Mouse (Mus musculus): ENCODE results near the gene Abhd10. TPM values are rescaled to one million over a fixed set of nuclear protein-coding genes. Genes with fewer than 3 reads are reported as not detected.

Abhd10 gene
- 3.2 and 5.0 TPM in 2 replicates for polyA plus RNA-seq (2012)

DNA sequence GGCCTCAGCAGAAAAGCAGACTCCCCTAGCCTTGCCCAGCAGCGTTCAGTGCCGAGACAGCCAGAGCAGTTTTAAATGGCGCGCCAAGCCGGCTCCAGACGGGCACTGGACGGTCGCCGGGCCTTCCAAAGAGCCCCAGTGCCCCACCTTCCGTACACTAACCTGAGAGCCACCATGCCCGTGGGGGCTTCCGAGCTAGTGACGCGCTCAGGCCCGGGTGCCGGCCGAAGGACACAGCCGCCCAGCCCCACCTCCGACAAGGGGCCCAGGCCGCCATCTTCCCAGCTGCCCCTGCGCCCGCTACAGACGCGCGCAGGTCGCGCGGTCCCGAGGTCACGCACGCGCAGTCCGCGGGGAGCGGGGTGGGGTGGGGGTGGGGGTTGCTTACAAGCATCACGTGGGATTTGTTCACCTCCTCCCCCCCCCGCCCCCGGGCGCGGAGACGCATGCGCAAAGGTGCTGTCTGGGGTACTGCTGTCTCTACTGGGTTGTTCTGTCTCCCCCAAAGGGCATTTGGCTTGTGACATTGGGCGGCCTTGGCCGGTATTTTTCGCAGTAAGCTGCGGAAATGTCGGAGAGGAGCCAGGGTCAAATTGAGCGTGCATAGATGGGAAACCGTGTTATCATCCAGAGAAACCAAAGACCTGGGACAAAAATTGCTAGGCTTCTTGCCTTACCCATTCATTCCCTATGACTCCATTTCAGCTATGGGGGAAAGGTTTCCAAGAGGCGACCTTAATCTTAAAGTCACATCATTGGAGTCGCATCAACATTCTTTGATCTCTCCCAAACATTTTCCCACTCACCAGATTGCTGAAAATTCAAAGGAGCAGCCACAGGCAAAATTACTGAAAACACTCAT lies at the start of gene Abhd10:
TSS of gene Abhd10 (minus strand) at position 341 of the 862 bp plus-strand sequence.
- TF ChIP-seq GATA1 (IDR thresholded peaks at IDR 0.05; ENCODE audit: low read length), result no peak

DNA sequence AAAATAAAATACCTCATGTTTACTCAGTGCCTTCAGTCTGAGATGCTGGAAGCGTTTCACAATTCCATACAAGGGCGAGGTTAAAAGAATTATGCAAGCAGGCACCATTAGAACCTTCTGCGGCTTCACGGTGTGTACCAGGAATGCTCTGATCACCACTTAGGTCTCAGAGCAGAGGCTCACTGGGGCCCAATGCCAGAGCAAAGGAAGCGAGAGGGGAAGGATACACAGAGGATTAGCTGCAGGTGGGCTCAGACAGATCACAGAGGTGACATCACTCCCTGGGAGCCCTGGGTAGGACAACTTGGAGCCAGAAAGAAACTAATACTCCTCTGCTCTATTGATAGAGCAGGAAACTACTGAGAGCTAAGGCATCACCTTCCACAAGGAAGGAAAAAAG lies 48.5 kb upstream of the Abhd10 start:
- TF ChIP-seq GATA1 (IDR thresholded peaks at IDR 0.05; ENCODE audit: low read length), result no peak

DNA sequence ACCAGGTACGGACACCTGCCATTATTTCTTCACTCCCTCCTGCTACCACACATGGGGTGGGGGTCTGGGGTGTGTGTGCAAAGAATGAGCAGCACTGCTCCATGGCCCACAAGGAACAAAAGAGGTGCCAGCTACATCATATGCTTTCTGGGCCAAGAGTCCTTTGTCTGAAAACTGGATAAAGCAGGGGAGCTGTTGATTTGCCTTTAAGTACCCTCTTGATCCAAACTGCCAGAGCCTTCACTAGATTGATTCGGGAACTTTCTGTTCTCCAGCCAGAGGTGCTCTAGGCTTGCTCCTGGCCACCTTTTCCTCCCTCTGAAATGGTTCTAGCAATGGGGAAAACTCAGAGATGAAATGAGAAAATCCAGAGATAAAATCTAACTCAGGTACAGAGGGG lies 46.6 kb upstream of the Abhd10 start:
- TF ChIP-seq GATA1 (IDR thresholded peaks at IDR 0.05; ENCODE audit: low read length), result no peak

DNA sequence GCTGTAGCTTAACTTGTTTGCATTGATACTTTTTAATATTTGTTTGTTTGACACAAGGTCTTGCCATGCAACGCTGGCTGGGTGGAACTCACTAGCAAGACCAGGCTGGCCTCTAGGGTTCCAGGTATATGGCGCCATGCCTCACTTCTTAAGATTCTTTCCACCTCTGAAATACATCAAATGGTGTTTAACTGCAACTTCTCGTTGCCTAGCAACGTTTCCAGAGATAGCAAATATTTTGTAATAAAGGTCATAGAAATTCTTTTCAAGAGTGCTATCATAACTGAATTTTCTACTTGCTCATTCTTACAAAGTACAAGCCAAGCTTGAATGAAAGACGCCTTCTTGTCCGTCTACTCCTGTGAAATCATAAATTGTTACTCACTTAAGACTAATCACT lies 44.9 kb upstream of the Abhd10 start:
- no peak for TF ChIP-seq GATA1 (IDR thresholded peaks at IDR 0.05; ENCODE audit: low read length)

DNA sequence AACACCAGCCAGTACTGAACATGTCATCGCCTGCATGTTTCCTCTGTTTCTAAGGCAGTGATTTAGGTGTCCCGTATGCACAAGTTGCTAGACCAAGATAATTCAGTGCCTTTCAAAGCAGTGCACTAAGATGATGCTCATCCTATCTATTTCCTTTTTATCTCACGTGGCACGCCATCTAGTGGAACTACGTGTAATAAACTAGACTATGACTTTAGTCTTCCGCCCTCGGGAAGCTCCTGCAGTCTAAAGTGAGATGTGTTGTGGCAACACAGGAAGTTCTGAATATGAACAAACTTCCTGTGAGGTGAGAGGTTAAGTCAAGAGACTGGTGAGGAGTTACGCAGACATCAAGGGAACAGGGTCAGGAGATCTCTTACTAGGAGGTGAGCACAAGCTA lies 43.9 kb upstream of the Abhd10 start:
- TF ChIP-seq GATA1 (IDR thresholded peaks at IDR 0.05; ENCODE audit: low read length), result no peak

DNA sequence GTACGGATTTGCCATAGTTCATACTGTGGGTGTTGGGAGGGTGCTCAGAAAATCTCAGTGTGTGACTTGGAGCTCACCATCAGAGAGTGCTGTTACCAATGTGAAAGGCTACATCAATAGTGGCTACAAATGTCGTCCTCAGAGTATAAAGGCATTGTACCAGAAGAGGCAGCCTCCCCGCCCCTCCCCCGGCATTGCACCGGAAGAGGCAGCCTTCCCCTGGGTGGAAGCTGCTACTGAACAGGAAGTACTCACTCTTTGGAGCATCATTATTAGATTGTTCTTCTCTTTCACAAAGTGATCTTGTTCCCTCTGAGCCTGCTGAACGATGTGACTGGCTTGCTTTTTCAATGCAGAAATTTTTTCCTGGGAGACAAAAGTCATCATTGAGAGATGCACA lies 37.2 kb upstream of the Abhd10 start:
- no peak for TF ChIP-seq GATA1 (IDR thresholded peaks at IDR 0.05; ENCODE audit: low read length)

DNA sequence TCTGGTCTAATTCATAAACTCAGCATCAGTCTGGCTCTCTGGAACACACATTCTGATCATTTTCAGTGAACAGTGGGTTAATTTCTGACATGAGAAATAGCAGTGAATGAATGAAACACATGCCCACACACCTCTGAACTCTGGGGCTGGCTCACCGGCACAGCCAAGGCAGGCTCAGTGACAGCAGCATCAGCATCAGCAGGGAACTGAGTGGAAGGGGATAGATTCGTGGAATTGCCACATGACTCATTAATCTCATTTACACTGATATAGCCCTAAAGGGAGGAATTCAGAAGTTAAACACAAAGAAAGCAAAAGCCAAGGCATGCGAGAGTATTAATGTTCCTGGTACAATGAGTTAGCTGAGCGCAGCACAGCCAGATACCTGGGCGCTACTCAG lies 32.1 kb upstream of the Abhd10 start:
- TF ChIP-seq GATA1 (IDR thresholded peaks at IDR 0.05; ENCODE audit: low read length), result no peak

DNA sequence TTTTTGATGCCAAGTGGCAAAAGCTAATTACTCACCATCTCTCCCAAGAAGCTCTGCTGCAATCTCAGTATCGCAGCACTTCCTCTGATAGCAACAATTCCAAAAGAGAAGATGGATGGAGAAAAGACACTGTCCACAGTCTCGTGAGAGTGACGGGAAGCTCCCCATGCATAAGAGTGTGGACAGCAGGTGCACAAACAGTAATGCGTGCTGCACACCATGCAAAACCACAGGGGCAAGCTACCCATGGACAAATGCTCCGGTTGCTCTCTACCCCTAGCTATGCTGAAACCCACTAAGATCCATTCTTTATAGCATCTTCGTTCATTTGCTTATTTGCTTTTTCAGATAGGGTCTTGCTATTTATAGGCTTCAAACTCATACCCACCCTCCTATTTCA lies 28.2 kb upstream of the Abhd10 start:
- TF ChIP-seq GATA1 (IDR thresholded peaks at IDR 0.05; ENCODE audit: low read length), result no peak

DNA sequence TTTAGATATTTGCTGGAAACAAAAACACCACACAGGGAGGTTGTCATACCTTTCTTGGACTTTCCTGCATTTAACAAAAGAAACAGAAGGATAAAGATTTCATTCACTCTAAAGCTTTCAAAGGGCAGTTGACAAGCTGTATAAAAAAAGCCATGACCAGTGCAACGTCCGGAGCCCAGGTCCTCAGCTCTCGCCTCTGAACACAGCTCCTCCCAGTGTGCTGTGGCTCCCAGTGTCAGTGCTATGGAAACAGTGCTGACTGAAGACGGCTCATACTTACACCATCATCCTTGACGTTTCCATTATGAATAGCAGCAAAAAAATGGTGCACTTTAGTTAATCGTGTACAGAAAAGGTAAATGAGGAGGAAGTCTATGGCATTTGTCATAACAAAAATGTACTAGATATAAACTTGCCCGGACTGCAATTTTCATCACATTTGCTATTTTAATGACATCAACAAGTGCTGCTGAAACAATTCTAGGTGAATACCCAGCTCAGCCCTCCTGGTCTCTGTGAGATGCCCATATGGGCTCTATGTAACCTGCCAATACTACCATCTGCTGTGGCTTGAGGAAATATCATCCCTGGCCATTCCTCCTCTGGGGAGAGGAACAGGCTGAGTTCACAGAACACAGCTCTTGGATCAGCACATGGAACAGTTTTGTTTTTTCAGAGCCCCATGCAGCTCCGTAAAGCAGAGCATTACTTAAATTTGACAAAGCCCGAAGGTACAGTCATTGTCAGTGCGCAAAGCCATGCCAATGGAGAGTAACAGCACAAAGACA lies 25.3 kb upstream of the Abhd10 start:
- no peak for TF ChIP-seq GATA1 (IDR thresholded peaks at IDR 0.05; ENCODE audit: low read length)

DNA sequence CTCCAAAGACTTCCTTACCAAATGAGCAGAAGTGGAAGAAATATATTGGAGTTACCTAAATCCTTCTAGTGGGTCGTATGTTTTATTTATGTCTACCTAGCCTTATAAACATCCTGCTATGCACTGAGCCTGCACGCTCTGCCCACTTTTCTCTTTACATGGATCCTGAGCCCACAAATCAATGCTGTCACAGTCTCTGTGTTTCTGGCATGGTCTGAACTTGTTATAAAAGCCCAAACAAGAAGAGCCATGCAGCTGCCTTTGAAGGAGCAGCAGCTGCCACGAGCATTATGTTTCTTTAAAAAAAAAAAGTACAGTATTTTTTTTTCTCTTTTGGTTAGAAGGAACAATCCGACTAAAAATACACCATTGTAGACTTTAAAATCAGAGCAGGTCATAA lies 24.7 kb upstream of the Abhd10 start:
- no peak for TF ChIP-seq GATA1 (IDR thresholded peaks at IDR 0.05; ENCODE audit: low read length)

DNA sequence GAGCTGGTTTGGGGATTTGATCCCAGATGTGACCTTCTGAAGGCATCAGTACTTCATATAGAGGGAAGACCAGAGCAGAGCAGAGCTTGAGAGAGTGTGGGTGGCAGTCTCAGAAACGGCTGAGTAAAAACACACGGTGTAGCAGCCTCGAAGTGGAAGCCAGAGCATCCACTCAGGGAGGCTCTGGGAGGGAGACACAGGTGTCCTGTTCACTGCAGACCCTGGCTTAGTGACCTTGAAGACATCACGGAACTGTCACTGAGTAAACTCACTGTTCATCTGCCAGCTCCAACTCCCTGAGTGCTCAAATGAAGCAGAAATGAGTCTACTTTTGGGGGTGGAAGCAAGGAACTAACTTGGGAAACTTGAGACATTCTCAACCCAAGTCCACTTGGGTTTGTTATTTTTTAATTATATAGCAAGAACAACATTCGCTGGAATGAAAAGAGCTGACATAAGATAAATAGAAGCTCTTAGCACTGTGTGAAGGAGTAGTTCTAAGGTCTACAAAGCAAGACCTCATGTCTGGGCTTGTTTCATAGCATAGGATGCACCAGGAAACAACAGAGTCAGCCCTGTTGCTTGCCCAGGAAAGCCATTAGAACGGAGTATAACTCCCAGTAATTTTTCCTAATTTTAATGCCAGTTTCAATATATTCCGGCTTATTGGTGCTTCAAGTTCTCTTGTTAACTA lies 23.2 kb upstream of the Abhd10 start:
- TF ChIP-seq GATA1 (IDR thresholded peaks at IDR 0.05; ENCODE audit: low read length), result no peak

DNA sequence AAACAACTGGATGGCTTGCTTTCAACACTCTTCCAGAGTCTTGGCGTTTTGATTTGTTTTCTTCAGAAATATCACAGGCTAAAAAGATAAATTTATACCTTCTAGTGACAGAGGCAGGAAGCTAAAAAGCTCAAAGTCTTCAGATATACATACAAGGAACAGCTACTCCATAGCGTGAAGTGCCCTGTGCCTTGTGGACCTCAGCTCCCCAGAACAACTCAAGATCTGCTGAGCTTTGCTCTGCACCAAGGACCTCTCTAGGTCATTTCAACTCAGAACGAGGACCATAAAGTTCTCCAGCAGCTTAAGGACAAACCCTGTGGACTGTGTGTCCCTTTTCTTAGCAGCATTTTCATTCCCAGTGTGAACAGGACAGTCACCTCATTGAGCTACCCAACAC lies 22.3 kb upstream of the Abhd10 start:
- TF ChIP-seq GATA1 (IDR thresholded peaks at IDR 0.05; ENCODE audit: low read length), result no peak

DNA sequence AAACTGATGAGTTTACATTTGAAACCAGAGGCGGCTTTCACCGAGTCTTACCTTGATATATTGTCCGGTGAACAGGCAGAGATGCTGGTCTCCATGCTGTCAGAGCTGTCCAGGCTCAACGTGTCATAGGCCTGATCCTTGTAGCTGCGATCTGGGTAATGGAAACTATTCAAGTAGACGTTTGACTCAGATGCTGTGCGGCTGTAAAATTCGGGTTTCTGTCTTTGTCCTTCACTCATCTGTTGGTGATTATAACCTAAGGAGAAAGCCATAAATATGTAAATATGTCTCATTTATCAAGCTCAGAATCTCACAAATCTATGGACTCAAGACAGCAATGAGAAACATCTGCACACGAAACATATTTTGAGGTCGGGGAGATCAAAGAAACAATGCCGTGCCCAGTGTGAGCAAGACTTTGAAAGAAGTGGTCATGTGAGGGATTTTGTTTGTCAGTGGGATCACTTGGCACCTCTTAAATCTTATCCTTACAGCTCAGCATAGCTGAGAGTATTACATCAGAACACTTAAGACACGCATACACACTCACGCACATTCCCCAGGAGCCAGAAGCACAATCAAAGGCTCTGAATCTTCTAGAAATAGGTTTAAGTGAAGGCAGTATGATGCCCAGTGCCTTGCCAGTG lies 20.2 kb upstream of the Abhd10 start:
- TF ChIP-seq GATA1 (IDR thresholded peaks at IDR 0.05; ENCODE audit: low read length), result no peak

DNA sequence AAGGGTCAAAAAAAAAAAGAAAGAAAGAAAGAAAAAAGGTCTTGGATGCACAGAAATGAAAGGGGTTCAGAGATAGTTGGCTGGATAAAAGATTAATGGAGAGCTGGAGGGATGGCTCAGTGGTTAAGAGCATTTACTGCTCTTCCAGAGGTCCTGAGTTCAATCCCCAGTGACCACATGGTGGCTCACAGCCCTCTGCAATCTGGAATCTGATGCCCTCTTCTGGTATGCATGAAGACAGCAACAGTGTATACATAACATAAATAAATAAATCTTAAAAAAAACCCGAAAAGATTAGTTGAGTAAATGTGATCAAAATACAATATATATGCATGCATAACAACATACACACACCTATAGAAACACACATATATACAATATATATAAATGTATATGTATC lies 18.7 kb upstream of the Abhd10 start:
- TF ChIP-seq GATA1 (IDR thresholded peaks at IDR 0.05; ENCODE audit: low read length), result no peak

DNA sequence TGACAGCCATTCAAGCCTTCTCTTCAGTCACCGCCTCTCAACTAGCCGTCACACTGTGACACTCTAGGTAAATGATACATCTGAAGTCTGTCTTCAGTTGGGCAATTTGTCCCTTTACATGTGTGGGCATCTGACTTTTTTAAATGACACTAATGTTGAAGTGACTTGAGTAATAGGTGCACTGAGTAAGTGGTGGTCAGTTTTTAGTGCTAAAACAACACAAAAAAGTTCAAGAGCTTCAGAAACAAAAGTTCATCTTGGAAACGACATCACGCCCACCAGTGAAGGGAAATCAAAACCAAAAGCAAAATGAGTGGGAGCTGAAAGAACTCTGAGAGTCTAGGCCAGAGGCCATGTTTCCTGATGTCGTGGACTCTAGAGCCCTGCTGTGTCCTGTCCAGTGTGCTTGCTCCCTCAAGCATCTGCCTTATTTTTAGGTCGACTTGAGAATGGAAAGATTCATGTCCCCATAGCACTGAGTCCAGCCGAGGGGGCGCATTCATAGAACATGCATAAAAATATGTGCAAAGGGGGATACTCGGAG lies 16.0 kb upstream of the Abhd10 start:
- TF ChIP-seq GATA1 (IDR thresholded peaks at IDR 0.05; ENCODE audit: low read length), result no peak

Data from G1E-ER4 (cell line).